Mouse (Mus musculus): ENCODE measurements around the gene Mtmr2.
A peak's percentile ranks its signal among the peaks of the same experiment; 100 is the strongest.

Gene Mtmr2

DNA sequence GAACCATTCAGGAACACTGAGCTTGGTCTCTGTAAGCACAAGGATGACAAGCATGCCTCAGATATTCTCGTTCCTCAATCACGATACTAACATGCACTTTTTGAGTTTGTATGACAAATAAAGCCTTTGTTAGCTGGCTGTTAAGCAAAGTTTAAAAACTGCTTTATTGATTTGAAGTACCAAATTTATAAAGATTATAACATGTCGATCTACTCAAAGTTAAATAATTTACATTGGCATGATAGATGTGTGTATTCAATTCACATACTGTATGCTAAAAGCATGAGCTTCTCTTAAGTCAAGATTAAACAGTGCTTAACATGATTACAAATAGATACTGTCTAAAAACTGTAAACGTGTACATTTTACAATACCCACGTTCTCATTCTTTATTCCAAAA is 59.4 kb downstream of the Mtmr2 start:
- DNase-seq (ENCODE audit: low read depth), result no peak

DNA sequence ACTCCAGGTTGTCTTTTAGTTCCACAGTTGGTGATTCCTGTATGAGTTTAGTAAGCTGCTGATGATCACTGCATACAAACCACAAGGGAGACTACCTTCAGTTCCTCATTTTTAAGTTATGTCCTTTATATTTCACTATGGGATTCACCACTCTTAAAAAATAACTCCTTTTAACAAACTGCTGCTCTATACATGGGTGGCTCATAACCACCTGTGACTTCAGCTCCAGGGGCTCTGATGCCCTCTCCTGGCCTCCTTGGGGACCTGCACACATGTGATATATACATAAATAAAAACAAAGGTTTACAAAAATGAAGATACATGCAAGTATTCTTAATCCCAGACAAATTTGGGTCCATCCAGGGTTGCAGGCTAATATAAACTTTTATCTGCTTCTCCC is 61.7 kb downstream of the Mtmr2 start:
- peak; percentile 36 for DNase-seq (ENCODE audit: low read depth)

DNA sequence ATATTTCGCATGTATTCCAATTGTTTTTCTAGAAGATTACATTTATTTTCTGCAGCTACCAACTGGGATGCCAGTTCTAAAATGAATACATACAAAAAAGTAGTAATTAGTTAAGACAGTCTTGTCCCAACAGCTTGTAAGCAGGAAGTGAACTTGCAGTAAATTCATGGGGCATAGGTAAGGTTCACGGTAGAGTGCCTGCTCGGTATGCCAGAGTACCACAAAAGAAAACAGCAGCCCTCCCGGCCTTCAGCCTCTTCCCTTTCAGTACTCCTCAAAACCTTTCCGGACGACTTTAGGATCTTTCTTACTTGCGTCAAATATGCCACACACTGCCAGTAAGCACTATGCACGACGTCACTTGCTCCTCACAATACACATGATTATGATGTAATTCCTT is 70.2 kb downstream of the Mtmr2 start:
- no peak for DNase-seq (ENCODE audit: low read depth)

- no peak for DNase-seq (ENCODE audit: low read depth)
Observed at GRCm38 (mm10) chr9:13820774-13821173, 72.6 kb downstream of the Mtmr2 start.

DNA sequence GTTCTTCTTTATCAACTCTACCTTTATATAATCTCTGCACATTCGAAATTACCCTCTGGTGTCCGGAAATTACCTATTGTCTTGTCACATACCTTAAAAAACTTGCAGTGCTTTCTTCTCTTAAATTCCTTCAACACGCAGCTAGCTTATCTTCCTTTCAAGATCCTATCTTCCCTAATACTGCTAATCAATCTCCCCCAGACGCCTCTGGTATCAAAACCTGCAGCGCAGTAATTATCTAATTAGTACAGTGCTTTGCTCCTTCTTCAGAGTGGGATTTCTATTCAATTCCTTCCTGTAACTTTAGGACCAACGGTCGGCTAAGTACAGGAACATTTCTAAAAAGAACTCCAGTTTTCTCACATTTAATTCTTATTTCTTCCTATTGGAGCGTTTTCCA is 77.7 kb downstream of the Mtmr2 start:
- DNase-seq (ENCODE audit: low read depth), result no peak

GRCm38 (mm10) chr9:13826391-13826805 is 78.2 kb downstream of the Mtmr2 start:
- DNase-seq (ENCODE audit: low read depth), result no peak

- peak; percentile 98 for DNase-seq (ENCODE audit: low read depth)
Observed at GRCm38 (mm10) chr9:13826832-13827405, 78.7 kb downstream of the Mtmr2 start, which contains the start of gene Cep57. Cep57 (minus strand) TSS chr9:13827107.

DNA sequence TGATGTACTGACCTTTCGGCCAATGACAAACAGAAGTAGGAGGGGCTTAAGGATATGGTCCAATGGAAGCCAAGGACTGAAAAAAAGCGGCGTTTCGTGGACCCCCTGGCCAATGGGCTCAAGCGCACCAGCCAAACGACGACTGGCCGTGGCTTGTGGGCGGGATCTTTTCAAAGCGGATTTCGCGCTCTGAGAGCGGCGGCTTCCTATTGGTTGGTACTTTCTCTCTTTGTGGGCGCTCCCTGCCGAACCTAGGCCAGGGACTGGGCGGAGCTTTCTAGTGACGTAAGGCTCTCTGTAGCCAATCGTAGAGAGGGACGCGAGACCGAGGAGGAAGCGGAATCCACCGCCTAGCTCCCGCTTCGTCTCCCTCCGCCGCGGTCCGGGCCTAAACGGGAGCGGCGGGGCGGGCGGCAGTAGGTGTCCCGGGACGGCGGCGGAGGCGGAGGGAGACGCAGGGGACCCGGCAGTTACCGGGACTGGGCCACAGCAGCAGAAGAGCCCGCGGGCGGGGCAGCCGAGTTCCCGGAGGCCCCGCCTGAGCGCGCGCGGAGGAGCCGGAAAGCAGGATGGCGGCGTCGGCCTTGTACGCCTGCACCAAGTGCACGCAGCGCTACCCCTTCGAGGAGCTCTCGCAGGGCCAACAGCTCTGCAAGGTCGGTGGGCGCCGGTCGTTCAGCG is 79.3 kb downstream of the Mtmr2 start, which contains the start of gene Fam76b:
Gene Fam76b (plus strand): TSS at position 311 of the 681 bp plus-strand sequence.
- peak; percentile 99 for DNase-seq (ENCODE audit: low read depth)

DNA sequence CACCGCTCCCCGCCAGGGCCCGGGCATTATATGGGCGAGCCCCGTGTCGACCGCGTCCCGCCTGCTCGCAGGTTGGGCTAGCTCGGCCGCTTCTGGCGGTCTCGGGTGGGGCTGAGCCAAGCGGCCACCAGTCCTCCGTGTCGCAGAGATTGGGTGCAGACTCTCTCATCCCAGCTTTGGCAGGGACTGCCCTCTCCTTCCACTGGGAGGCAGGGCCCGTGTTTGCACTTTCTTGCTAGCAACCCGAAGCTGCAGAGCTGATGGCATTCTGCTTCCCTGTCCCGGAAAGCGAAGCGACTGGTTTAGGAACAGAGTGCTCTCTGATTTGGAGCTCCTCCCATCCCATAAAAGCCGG is 79.9 kb downstream of the Mtmr2 start:
- DNase-seq (ENCODE audit: low read depth), result no peak

- DNase-seq (ENCODE audit: low read depth), result no peak
Observed at GRCm38 (mm10) chr9:13835256-13835655, 87.0 kb downstream of the Mtmr2 start.

- DNase-seq (ENCODE audit: low read depth), result no peak
Observed at GRCm38 (mm10) chr9:13836726-13837125, 88.5 kb downstream of the Mtmr2 start.

DNA sequence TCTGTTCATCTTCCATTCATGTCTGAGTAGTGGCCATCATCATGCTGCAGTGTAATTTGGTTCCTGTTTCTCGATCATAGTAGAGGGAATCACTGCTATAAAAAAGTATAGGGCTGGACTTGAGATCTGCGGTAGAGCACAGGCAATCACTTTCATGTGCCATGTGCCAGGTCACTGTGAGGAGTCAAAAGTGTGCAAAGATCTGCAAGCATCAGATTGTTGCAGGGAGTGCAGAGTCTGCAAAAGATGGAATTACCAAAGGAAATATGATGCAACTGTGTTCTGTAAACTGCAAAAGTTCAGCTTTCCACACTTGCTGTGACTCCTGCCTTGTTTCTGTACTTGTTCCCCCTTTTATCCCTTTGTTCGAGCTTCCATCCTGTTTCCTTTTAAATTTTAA is 99.4 kb downstream of the Mtmr2 start:
- DNase-seq (ENCODE audit: low read depth), result no peak

- peak; percentile 82 for DNase-seq (ENCODE audit: low read depth)
Observed at GRCm38 (mm10) chr9:13848481-13849480, 100.6 kb downstream of the Mtmr2 start.

DNA sequence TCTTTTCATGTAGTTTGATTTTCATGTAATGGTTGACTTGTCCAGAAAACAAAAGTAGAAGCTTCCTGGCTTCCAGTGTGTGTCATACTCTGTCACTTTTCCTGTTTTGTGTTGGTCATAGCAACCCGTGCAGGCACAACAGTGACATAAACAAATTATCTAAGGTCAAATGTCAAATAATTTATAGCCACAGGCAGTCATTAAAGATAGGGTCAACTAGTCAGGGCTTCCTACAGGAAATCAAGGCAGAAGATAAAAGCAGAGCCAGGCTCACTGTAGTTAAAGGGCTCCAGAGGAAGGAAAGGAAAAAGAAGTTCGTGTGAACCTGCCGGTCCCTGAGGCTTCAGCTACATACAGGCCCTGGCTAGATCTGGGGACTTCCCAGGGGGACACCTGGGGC is 105.7 kb downstream of the Mtmr2 start:
- no peak for DNase-seq (ENCODE audit: low read depth)

All from NIH3T3 (cell line).